Mouse (Mus musculus) right cerebral cortex, postnatal 14 days (tissue): ENCODE results near the gene Sval1.

Source experiments
- DNase-seq: peaks from one replicate; pipeline ENCODE4 v3.0.0; 2022

The Sval1 gene

DNA sequence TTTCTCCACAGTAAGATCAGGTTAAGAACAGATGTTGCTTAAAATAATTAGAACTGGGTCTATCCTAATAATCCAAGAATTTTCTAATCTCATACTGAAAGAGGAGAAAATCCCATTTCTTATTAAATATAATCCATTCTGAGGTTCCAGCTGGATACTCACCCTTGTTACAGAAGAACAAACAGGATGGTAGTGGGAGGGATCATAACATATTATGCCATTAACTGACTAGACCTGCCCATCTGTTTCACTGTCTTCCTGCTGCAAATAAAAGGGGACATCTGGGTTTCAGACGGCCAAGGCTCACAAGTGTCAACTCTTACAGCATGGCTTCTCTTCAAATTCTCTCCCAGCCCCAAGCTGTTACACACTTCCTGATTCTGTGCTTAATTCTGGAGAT, at the start of gene Sval1:
TSS of gene Sval1 (plus strand) at position 301 of the 400 bp plus-strand sequence.
- DNase-seq: no peak

DNA sequence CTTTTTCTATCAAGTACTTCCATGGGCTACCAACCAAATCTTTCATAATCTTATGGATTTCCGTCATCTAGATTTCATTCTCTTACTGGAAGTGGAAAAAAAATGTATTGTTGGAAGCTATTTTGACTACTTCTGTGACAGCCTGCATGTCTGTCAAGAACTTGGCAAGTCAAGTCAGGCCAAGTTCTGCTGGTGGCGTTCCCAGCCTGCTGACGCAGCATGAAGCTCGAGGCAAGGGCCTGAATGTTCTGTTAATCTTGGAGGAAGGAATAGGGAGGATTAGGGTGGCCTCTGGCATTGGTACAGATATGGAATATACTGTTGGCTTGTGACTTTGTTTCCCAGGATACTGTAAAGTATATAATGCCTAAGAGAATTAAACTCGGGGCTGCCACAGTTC, 39.8 kb upstream of the Sval1 start:
- no peak for DNase-seq

DNA sequence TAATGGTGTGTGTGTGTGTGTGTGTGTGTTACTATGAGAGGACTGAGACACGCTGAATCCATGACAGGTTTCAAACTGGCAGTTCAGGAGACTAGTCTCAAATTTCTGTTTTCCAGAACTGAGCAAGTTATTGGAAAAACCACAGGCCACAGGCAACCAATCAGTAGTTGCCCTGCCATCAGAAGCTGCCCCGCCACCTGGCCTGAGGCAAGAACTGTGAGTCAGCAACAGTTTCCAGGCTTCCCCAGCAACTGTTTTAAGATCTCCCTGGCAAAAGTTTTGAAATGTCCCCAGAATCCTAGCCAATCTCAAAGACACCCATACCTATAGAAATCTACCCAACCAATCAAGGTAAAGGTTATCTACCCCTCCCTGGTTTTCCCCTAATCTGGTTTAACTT, 36.5 kb upstream of the Sval1 start:
- DNase-seq: no peak

DNA sequence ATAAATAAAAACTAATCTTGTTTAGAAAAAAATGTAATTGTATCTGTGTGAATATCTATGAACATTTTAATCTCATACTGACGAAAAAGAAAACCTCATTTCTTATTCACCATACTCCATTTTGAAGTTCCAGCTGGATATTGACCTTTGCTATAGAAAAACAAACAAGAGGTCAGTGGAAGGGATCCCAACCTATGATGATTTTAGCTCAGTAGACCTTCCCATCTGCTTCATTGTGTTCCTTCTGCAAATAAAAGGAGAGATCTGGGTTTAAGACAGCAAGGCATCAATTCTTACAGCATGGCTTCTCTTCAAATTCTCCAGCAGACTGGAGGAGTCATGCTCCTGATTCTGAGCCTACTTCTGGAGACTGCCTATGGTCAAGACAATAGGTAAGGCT, 16.4 kb downstream of the Sval1 start, which contains the start of gene Sval3:
TSS of gene Sval3 (plus strand) at position 301 of the 400 bp plus-strand sequence.
- DNase-seq: no peak
